Mouse (Mus musculus) CH12.LX (cell line): ENCODE measurements at regions not wholly inside any gene's neighbourhood (a gene's known extent, or its start where the extent isn't known, plus 50 kb on each side); places are given as distances from the start of the nearest gene placed in this dataset.
A peak's percentile ranks its signal among the peaks of the same experiment; 100 is the strongest.

Experiments
- DNase-seq: peaks from one replicate; pipeline ENCODE4 v3.0.0-alpha.2; 2013; ENCODE audit errors: extremely low read depth
- H3K27ac ChIP-seq: 2 replicates; pipeline ENCODE4 v1.5.1; 2012; ENCODE audit warnings: low read depth, mild to moderate bottlenecking, control low read depth, moderate library complexity; ENCODE audit not compliant: insufficient read depth
- H3K27me3 ChIP-seq: replicated peaks from 2 replicates; pipeline ENCODE3; 2012; ENCODE audit warnings: inconsistent platforms
- H3K36me3 ChIP-seq, 2 experiments: replicated peaks in 1 of 2; 2 replicates each; pipeline versions ENCODE3 to v1.6.1; 2012; ENCODE audit warnings: inconsistent platforms in 1 of 2, low read length in 1 of 2, mild to moderate bottlenecking in 1 of 2, mixed read lengths in 1 of 2, moderate library complexity in 1 of 2; ENCODE audit not compliant: control insufficient read depth in 1 of 2, insufficient read depth in 1 of 2
- H3K4me1 ChIP-seq, 2 experiments: 2 replicates each; pipeline ENCODE4 v1.6.1; 2012; ENCODE audit warnings: inconsistent platforms in 1 of 2, moderate library complexity in 1 of 2; ENCODE audit not compliant: insufficient read depth in 2 of 2, control insufficient read depth in 1 of 2
- H3K4me2 ChIP-seq: 2 replicates; pipeline ENCODE4 v1.6.1; 2012; ENCODE audit warnings: low read depth, mild to moderate bottlenecking, control low read depth; ENCODE audit not compliant: poor library complexity, insufficient read depth, severe bottlenecking
- H3K4me3 ChIP-seq, 3 experiments: fragments of 150-350 bp in 1 of 3; sonication (generic) in 1 of 3; replicated peaks in 1 of 3; 2 replicates each; pipeline versions ENCODE3 to v1.5.1; 2011 to 2012; ENCODE audit warnings: low read depth in 2 of 3, low read length in 2 of 3, mild to moderate bottlenecking in 2 of 3, moderate library complexity in 2 of 3, control low read depth in 1 of 3, improper control_type of control experiment in 1 of 3, inconsistent platforms in 1 of 3, mixed read lengths in 1 of 3; ENCODE audit not compliant: poor library complexity in 1 of 3
- H3K79me2 ChIP-seq: replicated peaks from 2 replicates; pipeline ENCODE4 v1.6.1; 2012; ENCODE audit warnings: mild to moderate bottlenecking, moderate library complexity; ENCODE audit not compliant: control insufficient read depth, poor library complexity, insufficient read depth, severe bottlenecking; ENCODE audit errors: extremely low read depth
- H3K9ac ChIP-seq: 2 replicates; pipeline ENCODE4 v1.6.1; 2012; ENCODE audit warnings: low read depth, mild to moderate bottlenecking, control low read depth, moderate library complexity; ENCODE audit not compliant: insufficient read depth
- H3K9me3 ChIP-seq: replicated peaks from 2 replicates; pipeline ENCODE3; 2012; ENCODE audit warnings: low read length, inconsistent platforms, mixed read lengths
- CHD1 ChIP-seq: IDR thresholded peaks from 2 replicates; pipeline ENCODE4 v1.6.1; 2012; ENCODE audit warnings: low read depth, low read length, improper control_type of control experiment, inconsistent platforms
- E2F4 ChIP-seq: IDR thresholded peaks from 2 replicates; pipeline ENCODE4 v1.6.1; 2011; ENCODE audit warnings: low read depth, low read length, improper control_type of control experiment; ENCODE audit not compliant: insufficient replicate concordance
- ELF1 ChIP-seq: IDR thresholded peaks from 2 replicates; pipeline ENCODE4 v1.6.1; 2014; ENCODE audit warnings: low read depth, mild to moderate bottlenecking, inconsistent platforms, low read length, improper control_type of control experiment
- EP300 ChIP-seq: IDR thresholded peaks from 2 replicates; pipeline ENCODE4 v1.6.1; 2011; ENCODE audit warnings: low read length, improper control_type of control experiment
- GABPA ChIP-seq: IDR thresholded peaks from 2 replicates; pipeline ENCODE4 v1.6.1; 2012; ENCODE audit warnings: low read depth, low read length, improper control_type of control experiment, inconsistent platforms; ENCODE audit not compliant: insufficient replicate concordance
- HCFC1 ChIP-seq: IDR thresholded peaks from 2 replicates; pipeline ENCODE4 v1.6.1; 2012; ENCODE audit warnings: low read depth, mild to moderate bottlenecking, inconsistent platforms, low read length, improper control_type of control experiment
- IRF4 ChIP-seq: IDR thresholded peaks from 2 replicates; pipeline ENCODE4 v1.6.1; 2014; ENCODE audit warnings: low read depth, mild to moderate bottlenecking, inconsistent platforms, low read length, improper control_type of control experiment
- JUND ChIP-seq: conservative IDR thresholded peaks from 2 replicates; pipeline ENCODE4 v1.6.1; 2011; ENCODE audit warnings: low read depth, low read length, improper control_type of control experiment
- KAT2A ChIP-seq: IDR thresholded peaks from 2 replicates; pipeline ENCODE4 v1.6.1; 2012; ENCODE audit warnings: low read length, improper control_type of control experiment, inconsistent platforms; ENCODE audit not compliant: insufficient replicate concordance
- MAFK ChIP-seq: IDR thresholded peaks from 2 replicates; pipeline ENCODE4 v1.6.1; 2011; ENCODE audit warnings: low read length, improper control_type of control experiment; ENCODE audit not compliant: insufficient replicate concordance
- MAX ChIP-seq: IDR thresholded peaks from 2 replicates; pipeline ENCODE4 v1.6.1; 2011; ENCODE audit warnings: low read length, improper control_type of control experiment
- MEF2A ChIP-seq: IDR thresholded peaks from 2 replicates; pipeline ENCODE4 v1.6.1; 2014; ENCODE audit warnings: low read depth, mild to moderate bottlenecking, inconsistent platforms, low read length, improper control_type of control experiment, borderline replicate concordance
- MYC ChIP-seq: IDR thresholded peaks from 2 replicates; pipeline ENCODE4 v1.6.1; 2011; ENCODE audit warnings: low read depth, mild to moderate bottlenecking, improper control_type of control experiment, low read length
- NELFE ChIP-seq: IDR thresholded peaks from 2 replicates; pipeline ENCODE4 v1.6.1; 2011; ENCODE audit warnings: low read depth, low read length, improper control_type of control experiment
- NRF1 ChIP-seq: IDR thresholded peaks from 2 replicates; pipeline ENCODE4 v1.6.1; 2014; ENCODE audit warnings: low read depth, mild to moderate bottlenecking, inconsistent platforms, low read length, improper control_type of control experiment, moderate library complexity
- PAX5 ChIP-seq: IDR thresholded peaks from 2 replicates; pipeline ENCODE4 v1.6.1; 2012; ENCODE audit warnings: low read length, inconsistent platforms, mixed read lengths
- POLR2AphosphoS2 ChIP-seq: IDR thresholded peaks from 2 replicates; pipeline ENCODE4 v1.6.1; 2011; ENCODE audit warnings: low read depth, low read length, improper control_type of control experiment
- RAD21 ChIP-seq: IDR thresholded peaks from 2 replicates; pipeline ENCODE4 v1.6.1; 2011; ENCODE audit warnings: low read depth, mild to moderate bottlenecking, low read length, improper control_type of control experiment, moderate library complexity
- SIN3A ChIP-seq: IDR thresholded peaks from 2 replicates; pipeline ENCODE4 v1.6.1; 2012; ENCODE audit warnings: low read length, improper control_type of control experiment, inconsistent platforms
- SMC3 ChIP-seq: IDR thresholded peaks from 2 replicates; pipeline ENCODE4 v1.6.1; 2011; ENCODE audit warnings: low read depth, low read length, improper control_type of control experiment
- TBP ChIP-seq: conservative IDR thresholded peaks from 2 replicates; pipeline ENCODE4 v1.6.1; 2011; ENCODE audit warnings: low read depth, low read length, improper control_type of control experiment
- TCF12 ChIP-seq: IDR thresholded peaks from 2 replicates; pipeline ENCODE4 v1.6.1; 2014; ENCODE audit warnings: low read depth, mild to moderate bottlenecking, inconsistent platforms, low read length, improper control_type of control experiment
- UBTF ChIP-seq: IDR thresholded peaks from 2 replicates; pipeline ENCODE4 v1.6.1; 2012; ENCODE audit warnings: low read depth, mild to moderate bottlenecking, inconsistent platforms, low read length, improper control_type of control experiment, moderate library complexity
- USF1 ChIP-seq: IDR thresholded peaks from 2 replicates; pipeline ENCODE4 v1.6.1; 2014; ENCODE audit warnings: low read depth, mild to moderate bottlenecking, inconsistent platforms, low read length, improper control_type of control experiment
- USF2 ChIP-seq: conservative IDR thresholded peaks from 2 replicates; pipeline ENCODE4 v1.6.1; 2011; ENCODE audit warnings: low read depth, low read length, improper control_type of control experiment
- ZC3H11A ChIP-seq: IDR thresholded peaks from 2 replicates; pipeline ENCODE4 v1.6.1; 2012; ENCODE audit warnings: low read depth, mild to moderate bottlenecking, inconsistent platforms, low read length, improper control_type of control experiment
- dilution Hi-C: fragments of 300-500 bp; cut with MboI; formaldehyde crosslinking; loops from 2 replicates; pipeline ENCODE4 v1.14.3; 2020; ENCODE audit warnings: low sequenced_read_pairs; ENCODE audit not compliant: extremely low pct_unique_long_range_greater_than_20kb, extremely low pct_ligation_motif_present
- in situ Hi-C: fragments of 300-500 bp; cut with MboI; formaldehyde crosslinking; loops from 3 replicates; pipeline ENCODE4 v1.14.3; 2019; ENCODE audit warnings: low sequenced_read_pairs, low pct_ligation_motif_present, low pct_unique_long_range_greater_than_20kb, mixed read lengths

- dilution Hi-C loops (no loop called here), in situ Hi-C loops (no loop called here)
- no peak overlapping the region for H3K4me3 ChIP-seq
- DNase-seq = no peak
- no peaks in the 10 kb centered on the region for H3K79me2 ChIP-seq
- no peak overlapping the region for H3K27ac ChIP-seq
- H3K9me3 ChIP-seq = peaks cover 8% of the 10 kb centered on the region
- TF ChIP-seq E2F4 = no peak
- no peak for TF ChIP-seq EP300
- no peak for TF ChIP-seq NELFE
- no peak for TF ChIP-seq IRF4
- TF ChIP-seq KAT2A = no peak
- TF ChIP-seq ZC3H11A = no peak
- no peak for TF ChIP-seq JUND
- no peak for TF ChIP-seq ELF1
- TF ChIP-seq MYC = no peak
- TF ChIP-seq MAFK = no peak
- no peak for TF ChIP-seq PAX5
- TF ChIP-seq UBTF = no peak
- no peak for TF ChIP-seq TBP
- TF ChIP-seq MEF2A = no peak
- no peak for TF ChIP-seq USF1
- TF ChIP-seq POLR2AphosphoS2 = no peak
- no peak for TF ChIP-seq CHD1
- TF ChIP-seq HCFC1 = no peak
- no peak overlapping the region for H3K9ac ChIP-seq
- H3K27me3 ChIP-seq = no peaks in the 10 kb centered on the region
- H3K36me3 ChIP-seq = no peaks in the 10 kb centered on the region
- no peaks in the 10 kb centered on the region for H3K4me1 ChIP-seq
- no peak overlapping the region for H3K4me2 ChIP-seq
Observed at GRCm38 (mm10) chr13:30478556-30478955, 66.6 kb downstream of the Uqcrfs1 start.

- DNase-seq = no peak
- H3K27me3 ChIP-seq = no peaks in the 10 kb centered on the region
- H3K4me3 ChIP-seq = no peak overlapping the region
- H3K9me3 ChIP-seq = no peaks in the 10 kb centered on the region
- H3K27ac ChIP-seq = no peak overlapping the region
- H3K4me2 ChIP-seq = peak overlapping the region; percentile 16; the same call in 1 of the 2 replicates
- TF ChIP-seq TBP (no peak), MEF2A (no peak), RAD21 (no peak), EP300 (no peak), SIN3A (no peak), NRF1 (no peak), E2F4 (no peak), MYC (no peak), MAX (no peak), TCF12 (no peak), CHD1 (no peak), IRF4 (no peak), SMC3 (no peak), GABPA (no peak), HCFC1 (no peak), POLR2AphosphoS2 (no peak), USF2 (no peak), USF1 (no peak), PAX5 (no peak)
- TF ChIP-seq, all 38 proteins: peak for 0
- Histone ChIP-seq H3K4me1 (peaks cover 3 to 23% of the 10 kb centered on the region in 2 experiments; a peak in 3 of 4 replicates), H3K79me2 (no peaks in the 10 kb centered on the region), H3K9ac (no peak overlapping the region), H3K36me3 (no peaks in the 10 kb centered on the region)
- in situ Hi-C loops (no loop called here), dilution Hi-C loops (no loop called here)
Observed at GRCm38 (mm10) chr13:30471300-30471699, 73.9 kb downstream of the Uqcrfs1 start.
